Mouse (Mus musculus) heart, embryonic 13.5 days (tissue): ENCODE results near the gene Tmem53. TPM values are rescaled to one million over a fixed set of nuclear protein-coding genes. Genes with fewer than 3 reads are reported as not detected.

Source experiments
- ATAC-seq: fragments of 200-750 bp; cut with Nextera tagmentation; 2 replicates; pipeline ENCODE4 v1.8.0; 2017; ENCODE audit warnings: moderate TSS enrichment; ENCODE audit not compliant: insufficient number of reproducible peaks, low FRiP score, low TSS enrichment; ENCODE audit errors: extremely low read depth
- H3K27ac ChIP-seq: fragments of 300-500 bp; sonication (generic); replicated peaks from 2 replicates; pipeline ENCODE4 v1.5.1; 2015; ENCODE audit warnings: moderate library complexity, mild to moderate bottlenecking, inconsistent platforms
- H3K27me3 ChIP-seq: fragments of 300-500 bp; sonication (generic); replicated peaks from 2 replicates; pipeline ENCODE4 v1.6.1; 2015; ENCODE audit warnings: mild to moderate bottlenecking, inconsistent platforms
- H3K36me3 ChIP-seq: fragments of 300-500 bp; sonication (generic); 2 replicates; pipeline ENCODE4 v1.6.1; 2015; ENCODE audit warnings: mild to moderate bottlenecking, inconsistent platforms
- H3K4me1 ChIP-seq: fragments of 300-500 bp; sonication (generic); 2 replicates; pipeline ENCODE4 v1.6.1; 2015; ENCODE audit warnings: inconsistent platforms
- H3K4me2 ChIP-seq: fragments of 300-500 bp; sonication (generic); 2 replicates; pipeline ENCODE4 v1.6.1; 2015; ENCODE audit warnings: inconsistent platforms, mild to moderate bottlenecking, moderate library complexity
- H3K4me3 ChIP-seq: fragments of 300-500 bp; sonication (generic); 2 replicates; pipeline ENCODE4 v1.5.1; 2015; ENCODE audit warnings: moderate library complexity, mild to moderate bottlenecking, inconsistent platforms
- H3K9ac ChIP-seq: fragments of 300-500 bp; sonication (generic); 2 replicates; pipeline ENCODE4 v1.6.1; 2015; ENCODE audit warnings: inconsistent platforms, mild to moderate bottlenecking, moderate library complexity
- H3K9me3 ChIP-seq: fragments of 300-500 bp; sonication (generic); 2 replicates; pipeline ENCODE4 v1.6.1; 2016; ENCODE audit warnings: inconsistent platforms
- WGBS: fragments of 180-500 bp; shearing (Covaris S2); methylation state at CpG from one replicate; pipeline ENCODE4 v1.1.7; 2015; ENCODE audit warnings: mixed read lengths; 5-methylcytosine and 5-hydroxymethylcytosine counted together
- polyA plus RNA-seq: library from polyadenylated mRNA; unstranded; fragments of >200 nt; fragmentation: Nextera tagmentation; extraction: Ambion mirVana; gene quantifications from 2 replicates; pipeline ENCODE4 v1.2.1, GENCODE M21; 2015

Gene Tmem53
- polyA plus RNA-seq, 1 experiment from 2014 or later = 25.0 TPM

DNA sequence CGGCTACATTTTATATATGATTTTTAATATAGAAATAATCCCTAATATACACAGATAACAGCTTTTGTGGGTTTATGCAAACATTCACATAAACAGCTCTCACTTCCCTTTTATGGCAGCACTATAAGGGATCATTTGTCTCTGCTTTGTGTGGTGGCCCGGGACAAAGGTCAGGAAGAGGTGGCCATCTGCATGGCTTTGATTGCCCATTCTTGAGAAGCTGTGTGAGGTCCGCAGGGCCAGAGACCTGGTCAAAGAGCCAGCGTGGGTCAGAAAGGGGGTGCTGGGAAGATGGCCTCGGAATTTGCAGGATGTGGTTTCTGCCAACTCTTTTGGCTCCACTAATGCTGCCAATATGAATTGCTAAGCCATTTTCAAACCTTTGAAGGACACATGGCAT is 28.8 kb upstream of the Tmem53 start:
- H3K4me3 ChIP-seq = no peak overlapping the region
- H3K27ac ChIP-seq = no peak overlapping the region
- peaks cover 11% of the 10 kb centered on the region; the same call in 1 of the 2 replicates for H3K4me1 ChIP-seq
- 64% methylated on average over 5 of the region's 5 CpGs for WGBS
- no peaks in the 10 kb centered on the region for H3K36me3 ChIP-seq
- no peak for ATAC-seq
- no peak overlapping the region for H3K9ac ChIP-seq
- H3K27me3 ChIP-seq = no peaks in the 10 kb centered on the region
- H3K4me2 ChIP-seq = no peak overlapping the region
- H3K9me3 ChIP-seq = no peaks in the 10 kb centered on the region

DNA sequence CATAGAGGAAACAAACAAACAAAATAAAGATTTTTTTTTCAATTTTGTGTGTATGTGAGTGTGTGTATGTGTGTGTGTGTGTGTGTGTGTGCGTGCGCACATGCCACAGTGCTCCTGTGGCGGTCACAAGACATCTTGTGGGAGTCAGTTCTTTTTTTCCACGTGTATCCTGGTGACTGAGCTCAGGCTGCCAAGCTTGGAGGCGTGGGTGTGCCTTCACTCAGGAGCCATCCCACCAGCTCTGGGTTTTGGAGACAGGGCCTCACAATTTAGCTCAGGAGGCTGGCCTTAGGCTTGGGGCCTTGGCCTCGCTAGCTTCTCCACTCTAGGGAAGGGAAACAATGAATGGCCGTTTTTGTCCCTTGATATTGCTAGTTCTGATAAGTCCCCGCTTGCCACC is 27.6 kb upstream of the Tmem53 start:
- H3K9me3 ChIP-seq = no peaks in the 10 kb centered on the region

DNA sequence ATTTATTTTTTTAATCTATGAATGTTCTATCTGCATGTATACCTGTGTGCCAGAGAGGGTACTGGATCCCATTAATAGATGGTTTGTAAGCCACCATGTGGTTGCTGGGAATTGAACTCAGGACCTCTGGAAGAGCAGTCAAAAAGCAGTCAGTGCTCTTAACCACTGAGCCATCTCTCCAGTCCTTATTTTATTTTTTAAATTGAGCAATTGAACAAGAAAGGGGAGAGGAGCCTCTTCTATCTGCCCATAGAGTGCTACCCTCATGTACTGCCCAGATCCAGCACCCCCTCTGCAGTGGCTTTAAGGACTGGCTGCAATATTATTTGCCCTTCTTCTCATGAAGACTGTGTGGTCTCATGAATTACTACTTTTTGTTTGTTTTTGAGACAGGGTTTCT is 26.5 kb upstream of the Tmem53 start:
- H3K36me3 ChIP-seq = no peaks in the 10 kb centered on the region
- peaks cover 12% of the 10 kb centered on the region; the same call in 1 of the 2 replicates for H3K4me1 ChIP-seq
- no peak for ATAC-seq
- H3K27ac ChIP-seq = no peak overlapping the region
- no peaks in the 10 kb centered on the region for H3K9me3 ChIP-seq
- no peak overlapping the region for H3K9ac ChIP-seq
- H3K4me2 ChIP-seq = no peak overlapping the region
- H3K4me3 ChIP-seq = no peak overlapping the region
- no peaks in the 10 kb centered on the region for H3K27me3 ChIP-seq

More for the DNA sequence above, 27.6 kb upstream of the Tmem53 start:
- Histone ChIP-seq H3K4me2 (no peak overlapping the region), H3K27ac (no peak overlapping the region), H3K36me3 (no peaks in the 10 kb centered on the region), H3K27me3 (no peaks in the 10 kb centered on the region), H3K4me3 (no peak overlapping the region), H3K9ac (0 out of 2 replicates have a peak overlapping the region, but pooled peaks have one; percentile 15), H3K4me1 (peaks cover 7% of the 10 kb centered on the region; the same call in 1 of the 2 replicates)
- 65% methylated on average over 8 of the region's 8 CpGs for WGBS
- no peak for ATAC-seq

DNA sequence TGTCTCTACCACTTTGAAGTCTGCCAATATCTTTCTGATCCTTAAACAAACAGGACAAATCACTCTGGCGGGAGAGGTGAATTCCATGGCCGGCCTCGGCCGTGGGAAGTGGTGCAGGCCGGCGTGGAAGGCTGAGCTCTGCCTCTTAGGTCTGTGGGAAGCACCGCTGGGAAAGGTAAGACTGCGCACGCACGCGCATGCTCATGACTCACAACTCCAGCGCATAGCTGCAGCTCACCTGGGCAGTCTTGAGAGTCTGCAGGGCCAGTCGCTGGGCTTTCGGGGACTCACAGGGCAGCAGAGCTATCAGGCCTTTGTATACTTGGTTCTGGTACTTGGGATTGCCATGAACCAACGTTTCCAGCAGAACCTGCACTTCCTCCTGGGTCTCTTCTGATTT is 22.2 kb upstream of the Tmem53 start:
- Histone ChIP-seq H3K4me3 (no peak overlapping the region), H3K36me3 (no peaks in the 10 kb centered on the region), H3K27ac (no peak overlapping the region), H3K4me2 (no peak overlapping the region), H3K9me3 (no peaks in the 10 kb centered on the region), H3K9ac (no peak overlapping the region), H3K27me3 (no peaks in the 10 kb centered on the region), H3K4me1 (peaks cover 5% of the 10 kb centered on the region; the same call in 1 of the 2 replicates)
- 54% methylated on average over 15 of the region's 15 CpGs for WGBS
- ATAC-seq = no peak

DNA sequence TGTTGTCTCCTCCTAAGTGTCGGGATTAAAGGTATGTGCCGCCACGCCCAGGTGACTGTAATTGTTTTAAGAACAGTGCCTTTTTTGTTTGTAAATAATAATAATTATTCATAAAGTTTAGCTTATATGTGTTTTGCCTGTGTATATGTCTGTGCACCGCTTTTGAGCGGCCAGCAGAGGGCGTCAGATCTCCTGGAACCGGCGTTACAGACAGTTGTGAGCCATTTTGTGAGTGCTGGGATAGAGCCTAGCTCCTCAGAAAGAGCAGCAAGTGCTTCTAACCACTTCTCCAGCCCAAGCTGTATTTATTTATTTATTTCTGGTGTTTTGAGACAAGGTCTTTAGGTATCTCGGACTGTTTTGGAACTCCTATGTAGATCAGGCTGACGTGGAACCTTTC is 21.4 kb upstream of the Tmem53 start:
- no peak overlapping the region for H3K4me3 ChIP-seq
- no peaks in the 10 kb centered on the region for H3K27me3 ChIP-seq
- H3K9ac ChIP-seq = no peak overlapping the region
- no peak for ATAC-seq
- WGBS = 51% methylated on average over 10 of the region's 10 CpGs
- peaks cover 4% of the 10 kb centered on the region; the same call in 1 of the 2 replicates for H3K4me1 ChIP-seq
- no peaks in the 10 kb centered on the region for H3K36me3 ChIP-seq
- H3K9me3 ChIP-seq = no peaks in the 10 kb centered on the region
- no peak overlapping the region for H3K27ac ChIP-seq
- H3K4me2 ChIP-seq = no peak overlapping the region

DNA sequence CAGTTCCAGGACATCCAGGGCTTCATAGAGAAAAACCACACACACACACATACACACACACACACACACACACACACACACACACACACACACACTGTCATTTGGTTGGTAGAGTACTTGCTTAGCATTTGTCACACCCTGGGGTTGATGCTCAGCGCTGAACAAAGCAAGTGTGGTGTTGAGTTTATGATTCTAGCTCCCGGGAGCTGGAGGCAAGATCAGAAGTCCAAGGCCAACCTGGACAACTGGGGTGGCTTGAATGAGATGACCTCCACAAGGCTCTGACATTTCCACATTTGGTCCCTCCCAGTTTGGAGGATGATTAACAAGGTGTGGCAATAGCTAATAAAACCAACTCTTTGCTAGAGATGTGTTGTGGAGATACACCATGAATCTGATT is 20.5 kb upstream of the Tmem53 start:
- ATAC-seq = no peak
- no peak overlapping the region for H3K4me3 ChIP-seq
- no peaks in the 10 kb centered on the region for H3K9me3 ChIP-seq
- H3K27me3 ChIP-seq = no peaks in the 10 kb centered on the region
- no peaks in the 10 kb centered on the region for H3K36me3 ChIP-seq
- H3K4me2 ChIP-seq = no peak overlapping the region
- WGBS = 70% methylated on average over 2 of the region's 2 CpGs
- H3K4me1 ChIP-seq = peaks cover 4% of the 10 kb centered on the region; the same call in 1 of the 2 replicates
- no peak overlapping the region for H3K27ac ChIP-seq
- H3K9ac ChIP-seq = no peak overlapping the region

DNA sequence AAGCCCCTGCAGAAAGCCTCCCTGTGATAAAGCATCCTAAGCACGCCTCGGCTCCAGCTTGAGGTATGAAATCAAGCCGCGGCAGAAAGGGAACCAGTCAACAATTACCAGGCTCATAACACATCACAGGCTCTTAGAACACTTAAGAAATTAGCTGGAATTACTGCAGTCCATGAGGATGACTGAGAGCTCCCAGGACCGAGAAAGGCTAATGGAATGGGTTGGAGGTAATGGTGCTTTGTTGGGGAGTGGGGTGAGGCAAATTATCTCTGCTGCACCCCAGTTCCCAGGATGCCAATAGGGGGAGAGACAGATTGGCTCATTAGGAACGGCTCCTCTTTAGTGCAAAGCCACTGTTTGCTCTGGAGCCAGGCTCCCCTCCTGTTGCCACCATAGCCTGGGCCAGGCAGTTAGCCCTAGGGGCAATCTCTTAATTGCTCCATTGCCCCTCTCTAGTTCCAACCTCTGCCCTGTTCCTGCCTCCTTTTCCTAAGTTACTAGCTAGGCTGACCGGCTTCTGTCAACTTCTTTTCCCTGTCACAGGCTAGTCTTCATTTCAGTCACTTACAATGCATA is 17.5 kb upstream of the Tmem53 start:
- H3K9ac ChIP-seq = no peak overlapping the region
- 61% methylated on average over 7 of the region's 7 CpGs for WGBS
- H3K27ac ChIP-seq = no peak overlapping the region
- ATAC-seq = no peak
- H3K4me1 ChIP-seq = peaks cover 4% of the 10 kb centered on the region; the same call in 1 of the 2 replicates
- H3K9me3 ChIP-seq = no peaks in the 10 kb centered on the region
- H3K36me3 ChIP-seq = no peaks in the 10 kb centered on the region
- no peak overlapping the region for H3K4me3 ChIP-seq
- no peak overlapping the region for H3K4me2 ChIP-seq
- no peaks in the 10 kb centered on the region for H3K27me3 ChIP-seq

DNA sequence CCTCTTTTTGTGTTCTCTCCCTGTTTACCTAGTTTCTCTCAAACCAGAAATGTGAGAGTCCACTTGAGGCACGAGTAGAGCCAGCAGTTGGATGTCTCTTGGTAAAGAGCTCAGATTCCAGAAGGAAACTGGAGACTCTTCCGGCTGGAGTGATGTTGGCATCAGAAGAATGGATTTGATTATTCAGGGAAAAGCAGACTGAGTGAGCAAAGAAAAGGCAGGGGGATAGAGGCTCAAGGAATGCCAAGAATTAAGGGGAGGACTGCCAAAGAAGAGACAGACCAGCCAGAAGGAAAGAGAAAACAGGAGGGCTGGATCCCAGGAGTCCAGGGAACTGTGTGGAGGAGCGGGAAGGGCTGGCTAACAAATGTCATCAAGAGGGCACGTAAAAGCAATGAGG is 15.9 kb upstream of the Tmem53 start:
- H3K36me3 ChIP-seq = no peaks in the 10 kb centered on the region
- H3K27ac ChIP-seq = no peak overlapping the region
- ATAC-seq = no peak
- no peaks in the 10 kb centered on the region for H3K9me3 ChIP-seq
- 58% methylated on average over 4 of the region's 4 CpGs for WGBS
- H3K27me3 ChIP-seq = no peaks in the 10 kb centered on the region
- no peak overlapping the region for H3K4me3 ChIP-seq
- no peak overlapping the region for H3K9ac ChIP-seq
- no peaks in the 10 kb centered on the region for H3K4me1 ChIP-seq
- no peak overlapping the region for H3K4me2 ChIP-seq

DNA sequence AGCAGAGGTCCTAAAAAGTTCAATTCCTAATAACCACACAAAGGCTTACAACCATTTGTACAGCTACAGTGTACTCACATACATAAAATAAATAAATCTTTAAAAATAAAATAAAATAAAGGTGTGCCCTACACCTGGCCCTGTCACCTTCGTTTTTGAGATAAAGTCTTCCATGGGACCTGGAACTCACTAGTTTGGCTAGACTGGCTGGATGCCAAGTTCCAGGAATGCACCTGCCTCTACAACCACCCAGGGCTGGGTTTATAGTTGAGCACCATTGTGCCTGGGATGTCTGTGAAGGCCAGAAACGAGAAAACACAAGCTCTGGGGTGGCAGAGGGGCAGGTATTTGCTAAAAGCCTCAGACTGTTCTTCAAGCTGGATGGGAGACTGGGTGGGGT is 12.6 kb upstream of the Tmem53 start:
- H3K9me3 ChIP-seq = no peaks in the 10 kb centered on the region
- H3K4me3 ChIP-seq = no peak overlapping the region
- no peak overlapping the region for H3K27ac ChIP-seq
- H3K4me1 ChIP-seq = no peaks in the 10 kb centered on the region
- no peak for ATAC-seq
- no peaks in the 10 kb centered on the region for H3K27me3 ChIP-seq
- H3K9ac ChIP-seq = no peak overlapping the region
- H3K4me2 ChIP-seq = no peak overlapping the region
- WGBS = 45% methylated on average over 2 of the region's 2 CpGs
- H3K36me3 ChIP-seq = no peaks in the 10 kb centered on the region

DNA sequence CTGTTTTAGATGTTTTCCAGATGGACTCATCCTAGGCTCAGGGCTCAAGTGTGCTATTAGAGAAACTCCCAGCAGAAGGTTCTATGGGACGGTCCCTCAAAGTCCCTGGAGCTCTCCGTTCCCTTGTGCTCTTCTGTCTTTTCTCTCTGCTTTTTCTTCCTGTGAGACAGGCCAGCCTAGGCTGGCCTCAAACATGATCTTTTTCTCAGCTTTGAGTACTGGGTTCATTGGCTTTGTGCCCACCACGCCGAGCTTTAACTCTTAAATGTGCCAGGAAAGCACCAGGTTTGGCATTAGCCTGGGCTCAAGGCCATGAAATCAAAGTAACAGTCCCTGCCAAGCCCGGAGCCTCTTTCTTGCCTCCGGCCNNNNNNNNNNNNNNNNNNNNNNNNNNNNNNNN is 10.9 kb upstream of the Tmem53 start:
- H3K27ac ChIP-seq = no peak overlapping the region

DNA sequence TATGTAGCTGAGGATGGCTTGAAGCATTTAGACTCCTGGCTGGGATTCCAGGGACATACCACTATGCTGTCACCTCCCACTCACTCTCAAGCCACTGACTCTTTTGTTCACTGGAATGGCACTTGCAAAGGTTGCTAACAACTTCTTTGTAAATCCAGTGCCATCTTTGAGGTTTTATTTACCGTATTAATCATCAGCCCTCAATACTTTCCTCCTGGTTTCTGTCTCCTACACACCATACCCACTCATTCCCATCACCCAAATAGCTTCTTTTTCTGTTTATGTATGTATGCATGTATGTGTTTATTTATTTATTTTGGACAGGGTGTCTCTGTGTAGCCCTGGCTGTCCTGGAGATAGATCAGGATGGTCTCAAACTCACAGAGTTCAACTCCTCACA is 769 bp upstream of the Tmem53 start:
- H3K27ac ChIP-seq = no peak overlapping the region
- H3K4me3 ChIP-seq = peak overlapping the region; percentile 61
- H3K4me2 ChIP-seq = peak overlapping the region; percentile 69
- peaks cover 40% of the 10 kb centered on the region for H3K4me1 ChIP-seq
- 78% methylated on average over 1 of the region's 1 CpGs for WGBS
- H3K36me3 ChIP-seq = no peaks in the 10 kb centered on the region
- H3K9me3 ChIP-seq = no peaks in the 10 kb centered on the region
- ATAC-seq = no peak
- no peaks in the 10 kb centered on the region for H3K27me3 ChIP-seq
- no peak overlapping the region for H3K9ac ChIP-seq

More for the DNA sequence above, 10.9 kb upstream of the Tmem53 start:
- Histone ChIP-seq H3K4me3 (no peak overlapping the region), H3K4me2 (no peak overlapping the region), H3K9me3 (no peaks in the 10 kb centered on the region), H3K9ac (no peak overlapping the region), H3K4me1 (no peaks in the 10 kb centered on the region), H3K36me3 (no peaks in the 10 kb centered on the region), H3K27me3 (no peaks in the 10 kb centered on the region)
- WGBS = 79% methylated on average over 6 of the region's 6 CpGs
- ATAC-seq = no peak

DNA sequence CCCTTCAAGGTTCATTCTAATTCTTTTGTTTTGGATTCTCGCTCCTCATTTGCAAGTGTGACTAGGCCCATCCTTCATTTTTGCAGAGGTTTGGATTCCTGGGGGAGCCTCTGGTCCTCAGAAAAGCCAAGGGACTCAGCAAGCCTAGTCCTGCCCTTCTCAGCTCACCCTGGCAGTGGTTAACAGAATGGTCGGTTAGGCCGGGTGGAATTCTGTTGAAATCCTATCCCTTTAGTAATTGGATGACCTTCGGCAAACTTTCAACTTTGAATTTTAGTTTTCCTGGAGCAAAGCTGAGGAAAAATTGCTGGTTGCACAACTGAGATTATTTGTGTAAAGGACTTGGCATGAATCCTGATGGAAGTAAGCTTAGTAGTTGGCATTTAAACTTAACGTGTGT is 600 bp downstream of the Tmem53 start:
- Histone ChIP-seq H3K36me3 (no peaks in the 10 kb centered on the region), H3K4me2 (peak overlapping the region; percentile 69), H3K4me3 (peak overlapping the region; percentile 61), H3K27me3 (no peaks in the 10 kb centered on the region), H3K4me1 (peaks cover 43% of the 10 kb centered on the region), H3K27ac (peak overlapping the region; percentile 73), H3K9me3 (no peaks in the 10 kb centered on the region), H3K9ac (peak overlapping the region; percentile 81)
- WGBS = 24% methylated on average over 5 of the region's 5 CpGs
- ATAC-seq = no peak
